Mouse (Mus musculus): Measurements from ENCODE around the gene Twnk.

Gene Twnk

DNA sequence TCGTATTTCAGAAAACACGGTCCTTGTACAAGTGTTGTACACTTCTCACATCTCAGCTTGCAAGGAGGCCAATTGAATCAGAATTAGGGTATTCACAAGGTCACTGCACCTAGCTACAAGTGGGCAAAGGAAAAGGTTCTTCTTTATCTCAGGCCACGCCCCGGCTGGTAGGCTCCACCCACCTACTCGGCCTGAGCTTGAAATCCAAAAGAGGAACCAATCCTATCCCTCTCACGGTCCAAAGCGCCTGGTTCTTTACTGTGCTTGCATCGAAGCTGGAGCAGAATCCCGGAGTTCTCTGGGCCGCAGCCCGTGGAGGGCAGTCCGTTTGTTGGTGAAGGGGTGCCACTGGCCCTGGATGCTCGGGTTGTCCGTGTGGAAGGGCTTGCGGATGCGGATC lies at the start of gene Twnk:
Gene Twnk, plus strand, starts transcription at position 220 of the 400 bp plus-strand sequence.
- peak in 1 of 2 experiments; percentile 33 for DNase-seq

DNA sequence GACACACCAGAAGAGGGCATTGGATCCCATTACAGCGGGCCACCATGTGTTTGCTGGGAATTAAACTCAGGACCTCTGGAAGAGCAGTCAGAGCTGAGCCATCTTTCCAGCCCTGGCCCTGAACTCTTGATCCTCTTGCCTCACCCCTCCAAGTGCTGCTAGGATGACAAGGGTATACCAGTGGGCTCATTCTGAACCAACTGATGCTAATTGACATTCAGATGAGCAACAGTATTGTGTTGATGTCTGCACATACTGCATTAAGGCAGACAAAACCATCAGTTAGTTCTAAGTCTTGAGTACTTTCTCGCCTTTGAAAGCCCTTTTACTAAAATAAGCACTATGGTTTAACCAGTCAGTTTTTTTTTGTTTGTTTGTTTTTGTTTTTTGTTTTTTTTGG lies 45.8 kb upstream of the Twnk start:
- no peak for DNase-seq

DNA sequence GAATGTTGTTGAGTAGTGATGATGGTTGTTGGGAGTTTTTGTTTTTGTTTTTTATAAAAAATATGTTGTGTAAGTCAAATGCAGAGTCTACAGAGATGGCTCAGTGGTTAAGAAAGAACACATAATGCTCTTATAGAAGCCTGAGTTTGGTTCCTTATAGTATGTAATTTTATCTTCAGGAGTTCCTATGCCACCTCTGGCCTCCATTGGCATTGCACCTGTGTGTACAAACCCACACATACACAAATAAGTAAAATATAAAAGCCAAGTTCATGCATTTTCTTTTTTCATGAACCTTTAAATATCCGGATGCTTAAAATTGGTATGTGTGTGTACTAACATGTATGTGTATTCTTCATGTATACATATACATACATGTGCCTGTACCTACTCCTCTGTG lies 39.5 kb upstream of the Twnk start:
- DNase-seq: no peak

DNA sequence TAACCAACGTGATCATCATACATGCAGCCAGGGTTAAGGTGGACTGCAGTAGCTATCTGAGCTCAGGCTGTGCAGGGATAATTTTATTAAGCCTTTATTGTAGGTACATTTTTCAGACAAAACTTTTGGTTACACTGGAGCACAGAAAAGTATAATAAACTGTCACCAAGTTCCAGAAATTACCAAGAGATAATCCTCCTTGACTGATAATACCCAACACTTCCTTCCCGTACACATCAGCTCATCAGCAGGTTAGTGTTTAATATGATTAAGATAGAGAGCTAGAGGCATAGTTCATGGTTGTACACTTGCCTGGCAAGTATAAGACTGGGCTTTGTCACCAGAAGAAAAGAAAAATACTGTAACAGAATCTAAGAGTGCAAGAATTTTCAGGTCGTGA lies 37.1 kb upstream of the Twnk start:
- DNase-seq: no peak

DNA sequence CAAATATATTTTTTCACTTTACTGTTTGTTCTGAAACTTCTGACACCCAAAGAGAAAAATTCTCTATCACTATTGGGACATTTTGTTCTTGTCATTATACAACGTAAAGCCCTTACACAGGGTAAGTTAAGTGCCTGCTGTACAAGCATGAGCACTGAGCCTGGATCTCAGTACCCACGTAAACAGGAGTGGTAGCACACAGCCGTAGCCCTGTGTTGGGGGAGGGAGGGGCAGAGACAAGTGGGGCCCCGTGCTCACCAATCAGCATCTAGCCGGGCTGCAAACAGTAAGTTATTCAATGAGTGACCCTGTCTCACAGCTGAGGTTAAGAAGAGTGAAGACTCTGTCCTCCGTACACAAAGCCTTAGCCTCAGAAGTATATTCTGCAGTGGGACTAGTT lies 28.8 kb upstream of the Twnk start:
- no peak for DNase-seq

DNA sequence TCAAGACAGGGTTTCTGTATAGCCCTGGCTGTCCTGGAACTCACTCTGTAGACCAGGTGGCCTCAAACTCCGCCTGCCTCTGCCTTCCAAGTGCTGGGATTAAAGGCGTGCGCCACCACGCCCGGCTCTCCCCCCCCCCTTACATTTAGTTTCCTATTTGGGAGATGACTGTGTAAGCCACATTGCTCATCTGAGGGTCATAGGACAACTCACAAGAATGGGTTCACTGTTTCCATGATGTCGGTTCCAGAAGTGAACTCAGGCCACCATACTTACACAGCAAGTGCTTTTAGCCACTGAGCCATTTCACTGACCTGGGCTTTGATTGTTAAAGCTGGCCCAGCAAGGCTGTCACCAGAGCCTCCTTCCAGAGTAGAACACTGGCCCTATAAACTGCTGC lies 28.3 kb upstream of the Twnk start:
- no peak for DNase-seq

DNA sequence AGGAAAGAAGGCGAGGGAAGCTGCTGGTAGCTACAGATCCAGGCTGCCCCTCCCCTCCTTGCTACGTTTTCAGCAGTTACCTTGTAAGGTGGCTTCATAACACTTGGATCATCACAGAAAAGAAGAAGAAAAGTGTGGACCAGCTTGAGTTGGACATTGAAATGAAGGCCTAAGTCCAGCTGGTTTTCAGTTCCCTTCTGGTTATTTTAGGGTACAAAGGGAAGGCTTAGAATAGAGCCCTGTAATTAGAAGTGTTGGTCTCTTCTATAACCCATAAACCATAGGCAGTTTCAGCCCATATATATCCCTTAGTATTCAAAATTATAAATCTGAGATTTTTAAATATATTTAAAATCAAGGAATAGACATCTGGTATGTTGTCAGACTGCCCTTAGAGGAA lies 24.7 kb upstream of the Twnk start:
- no peak for DNase-seq

DNA sequence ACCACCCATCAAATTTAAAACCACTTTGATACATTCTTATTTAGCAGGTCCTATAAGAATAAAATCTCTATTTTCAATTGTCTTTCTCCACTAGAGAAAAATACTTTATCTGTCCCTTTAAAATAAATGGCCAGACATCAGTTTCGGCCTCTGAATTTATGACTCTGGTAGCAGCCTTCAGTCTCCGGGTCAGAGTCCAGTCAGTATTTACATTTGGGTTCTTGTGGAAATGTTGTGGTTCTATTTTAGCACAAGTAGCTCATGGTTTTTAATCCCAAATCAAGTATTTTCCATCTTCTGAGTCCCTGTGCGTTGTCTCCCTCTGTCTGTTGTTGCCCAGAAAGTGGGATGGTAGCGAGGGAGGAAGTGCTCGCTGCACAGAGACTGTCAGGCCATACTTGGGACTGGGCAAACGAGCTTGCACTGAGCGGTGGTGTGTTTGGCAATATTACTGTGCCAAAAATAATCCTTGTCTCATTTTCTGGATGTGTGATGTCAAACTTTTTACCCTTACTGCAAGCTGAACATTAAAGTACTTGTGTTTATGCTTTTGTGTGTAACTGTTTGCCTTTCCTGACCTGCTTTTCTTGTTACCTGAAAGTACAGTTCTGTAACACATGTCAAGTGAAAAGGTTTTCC lies 22.9 kb upstream of the Twnk start:
- no peak for DNase-seq

DNA sequence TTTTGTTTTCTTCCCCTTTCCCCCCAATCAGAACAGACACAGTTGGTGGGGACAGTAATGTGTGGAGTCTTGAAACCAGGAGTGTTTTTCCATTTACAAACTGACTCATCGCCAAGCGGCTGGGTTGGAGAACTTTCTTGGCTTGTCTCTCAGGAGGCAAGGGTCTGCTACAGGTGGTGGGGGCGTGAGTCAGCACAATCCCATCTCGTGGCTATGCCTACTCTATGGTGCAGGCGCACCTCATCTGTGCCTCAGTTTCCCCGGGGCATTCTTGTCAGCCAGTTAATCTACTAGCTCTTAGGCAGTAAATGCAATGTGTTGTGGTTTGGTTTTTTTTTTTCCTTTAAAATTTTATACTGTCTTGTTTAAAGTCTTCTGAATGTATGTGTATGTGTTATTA lies 22.1 kb upstream of the Twnk start:
- DNase-seq: no peak

DNA sequence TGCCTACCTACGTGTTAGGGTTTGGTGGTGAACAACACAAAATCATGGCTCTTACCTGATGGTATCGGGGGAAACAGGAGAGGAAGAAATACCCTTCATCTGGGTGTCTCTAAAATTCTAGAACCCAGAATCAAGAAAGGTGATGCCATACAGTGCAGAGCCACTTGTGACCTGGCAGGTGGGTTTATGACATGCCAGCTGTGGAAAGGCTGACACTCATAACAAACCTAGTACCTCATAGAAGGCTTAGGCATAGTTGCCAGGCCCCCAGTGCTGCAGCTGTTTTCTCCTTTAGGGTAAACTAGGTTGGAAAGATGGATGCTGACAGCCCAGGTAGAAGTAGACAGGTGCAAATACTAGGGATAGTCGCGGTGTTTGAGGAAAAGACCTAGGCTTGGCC lies 21.0 kb upstream of the Twnk start:
- no peak for DNase-seq

DNA sequence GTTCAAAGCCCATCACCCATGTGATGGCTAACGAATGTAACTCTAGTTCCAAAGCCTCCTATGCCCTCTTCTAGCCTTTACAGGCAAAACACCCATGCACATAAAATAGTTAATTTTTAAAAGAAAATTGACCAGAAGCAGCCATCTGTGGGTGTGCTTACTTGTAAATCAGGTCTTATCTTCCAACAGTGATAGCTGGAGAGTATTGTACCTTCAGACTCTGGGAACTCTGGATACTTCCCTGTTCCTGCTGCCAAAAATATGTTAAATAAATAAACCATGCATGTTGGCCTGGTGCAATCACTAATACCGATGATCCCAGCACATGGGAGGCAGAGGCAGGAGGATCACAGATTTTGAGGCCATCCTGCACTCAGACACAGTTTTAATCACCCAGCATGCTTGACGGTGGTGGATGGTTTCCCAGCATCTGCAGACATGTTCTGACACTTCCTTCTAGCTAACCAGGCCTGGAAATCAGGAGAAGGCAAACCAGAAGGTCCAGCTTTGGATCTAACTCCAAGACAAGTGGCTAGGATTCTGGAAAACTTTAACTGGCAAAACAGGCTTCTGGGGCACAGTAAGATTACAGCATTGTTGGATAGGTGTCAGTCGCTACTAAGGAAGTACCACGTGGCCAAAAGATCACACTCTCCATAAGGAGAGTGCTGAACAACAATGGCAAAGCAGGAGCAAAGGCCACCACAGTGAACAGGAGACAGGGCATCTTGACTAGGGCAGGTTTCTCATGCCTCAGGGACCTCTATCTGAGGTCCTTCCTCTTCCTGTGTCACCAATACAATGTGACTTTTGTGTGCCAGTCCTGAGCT lies 20.1 kb upstream of the Twnk start:
- no peak for DNase-seq

DNA sequence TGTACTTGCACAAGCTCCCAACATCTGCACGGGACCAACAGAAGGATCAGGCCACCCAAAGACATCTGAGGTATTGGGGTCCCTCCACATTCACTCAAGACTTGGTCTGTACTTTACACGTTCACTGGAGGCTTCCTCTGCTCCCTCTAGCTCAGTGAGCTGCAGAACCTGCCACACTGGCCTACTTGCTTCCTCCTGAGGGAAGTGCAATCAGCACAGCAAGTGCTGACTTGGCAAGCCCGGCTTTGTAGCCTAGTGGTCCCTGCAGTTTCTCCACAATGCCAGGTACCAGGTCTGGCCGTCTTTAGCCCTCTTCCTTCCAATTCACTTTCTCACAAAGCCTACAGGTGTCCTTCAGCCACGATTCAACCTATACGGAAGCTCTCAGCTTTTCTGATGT lies 18.5 kb upstream of the Twnk start:
- DNase-seq: no peak

DNA sequence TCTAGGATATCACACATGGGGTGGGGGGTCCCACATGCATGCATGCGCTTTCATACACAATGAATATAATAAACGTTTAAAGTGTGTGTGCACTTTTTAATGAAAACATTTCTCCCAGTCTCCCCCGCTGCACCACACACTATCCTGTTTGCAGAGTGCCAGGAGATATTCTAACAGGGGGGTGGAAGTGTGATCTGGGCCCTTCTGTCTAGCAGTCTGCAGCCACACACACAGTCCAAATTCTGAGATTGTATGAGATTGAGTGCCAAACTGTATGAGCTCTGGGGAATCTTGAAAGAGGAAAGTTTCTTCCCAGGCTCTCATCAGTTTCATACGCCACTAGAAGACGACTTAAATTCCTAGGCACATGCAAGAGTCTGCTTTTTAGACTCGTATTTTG lies 17.6 kb upstream of the Twnk start:
- no peak for DNase-seq

DNA sequence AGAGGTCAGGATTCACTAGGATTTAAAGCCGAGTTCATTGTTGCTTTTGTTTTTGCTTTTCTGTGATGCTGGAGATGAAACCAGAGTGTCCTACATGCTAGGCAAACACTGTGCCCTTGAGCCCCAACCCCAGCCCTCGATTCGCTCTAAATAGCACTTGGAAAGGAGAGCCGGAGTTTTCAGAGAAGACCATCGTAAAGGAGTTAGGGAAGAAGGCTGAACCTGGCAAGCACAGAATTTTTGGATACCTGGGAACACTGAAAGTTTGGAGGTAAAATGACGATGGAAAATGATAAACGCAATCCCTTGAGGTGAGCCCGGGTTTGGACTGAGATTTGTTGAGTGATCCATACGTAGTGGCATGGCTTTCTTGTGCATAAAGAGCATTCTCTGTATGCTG lies 17.1 kb upstream of the Twnk start:
- no peak for DNase-seq

DNA sequence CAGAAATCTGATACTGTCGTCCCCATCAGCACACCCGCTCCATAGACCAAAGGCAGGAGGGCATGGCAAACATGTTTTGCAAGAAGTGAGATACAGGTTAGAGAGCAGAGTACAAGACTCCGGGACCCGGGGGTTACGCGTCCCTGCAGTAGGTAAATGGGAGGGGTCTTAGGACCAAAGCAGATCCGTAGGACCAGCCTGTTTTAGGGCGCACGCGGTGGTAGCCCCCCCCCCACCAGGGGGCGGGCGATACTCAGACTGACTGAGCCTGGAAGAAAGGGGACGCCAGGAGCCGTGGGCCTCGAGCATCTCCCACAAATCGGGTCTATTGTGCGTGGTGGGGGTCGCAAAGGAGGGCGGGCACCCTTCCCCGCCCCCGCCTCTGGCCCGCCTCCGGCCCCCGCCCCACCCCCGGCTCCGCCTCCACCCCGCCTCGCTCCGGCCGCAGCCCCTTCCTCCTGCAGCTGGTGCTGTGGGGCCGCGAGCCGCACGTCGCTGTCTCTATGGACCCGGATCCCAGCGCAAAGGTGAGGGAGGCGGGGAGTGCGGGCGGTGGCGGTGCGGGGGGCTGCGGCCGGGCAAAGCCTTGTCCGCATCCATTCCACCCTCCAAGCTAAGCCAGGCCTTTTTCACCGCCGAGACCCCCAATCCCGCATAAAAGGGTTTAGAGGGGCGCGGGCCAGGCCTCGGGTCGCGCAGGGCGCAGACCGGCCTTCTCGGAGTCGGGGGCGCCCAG lies 16.5 kb upstream of the Twnk start, which contains the start of gene Sema4g:
Gene Sema4g, plus strand, starts transcription at position 271 of the 736 bp plus-strand sequence.
- peak; percentile 38 to 60 for DNase-seq

DNA sequence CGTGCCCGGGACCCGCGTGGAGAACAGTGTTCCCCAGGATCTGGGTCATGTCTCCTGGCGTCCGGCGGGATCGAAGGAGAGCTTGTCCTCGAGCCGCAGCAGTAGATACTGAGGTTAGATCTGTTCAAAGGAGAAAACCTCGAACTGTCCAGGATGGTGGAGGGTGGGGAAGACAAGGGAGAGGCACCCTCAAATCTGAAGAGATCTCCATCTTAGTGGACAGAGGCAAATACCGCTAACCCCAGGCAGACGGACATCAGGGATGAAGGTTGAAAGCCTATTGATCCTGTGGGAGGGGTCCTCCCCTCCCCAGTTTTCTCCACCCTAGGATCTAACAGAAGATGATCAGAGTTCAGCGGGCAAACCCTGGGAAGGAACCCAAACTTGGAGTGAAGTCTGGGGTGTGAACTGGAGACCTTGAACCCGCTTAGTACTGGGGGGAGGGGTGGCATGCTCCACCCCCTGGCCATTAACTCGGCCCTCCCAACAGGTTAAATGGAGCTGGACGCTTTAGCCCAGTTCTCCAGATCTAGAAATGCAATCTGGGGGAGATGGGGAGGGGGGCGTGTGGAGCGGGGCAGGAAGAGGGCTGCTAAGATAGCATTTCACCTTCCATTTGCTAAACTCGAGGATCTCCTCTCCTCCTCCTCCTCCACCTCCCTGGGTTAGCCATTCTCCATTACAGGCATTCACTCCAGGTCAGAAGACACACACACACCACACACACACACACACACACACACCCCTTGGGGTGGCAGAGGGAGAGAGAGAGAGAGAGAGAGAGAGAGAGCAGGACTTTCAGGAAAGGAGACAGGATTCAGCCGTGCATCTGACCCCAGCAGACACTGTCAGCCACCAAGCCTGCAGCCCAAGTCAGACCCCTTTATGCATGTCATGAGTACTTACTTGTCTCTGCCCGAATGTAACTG lies 15.6 kb upstream of the Twnk start:
- peak; percentile 38 to 49 for DNase-seq

DNA sequence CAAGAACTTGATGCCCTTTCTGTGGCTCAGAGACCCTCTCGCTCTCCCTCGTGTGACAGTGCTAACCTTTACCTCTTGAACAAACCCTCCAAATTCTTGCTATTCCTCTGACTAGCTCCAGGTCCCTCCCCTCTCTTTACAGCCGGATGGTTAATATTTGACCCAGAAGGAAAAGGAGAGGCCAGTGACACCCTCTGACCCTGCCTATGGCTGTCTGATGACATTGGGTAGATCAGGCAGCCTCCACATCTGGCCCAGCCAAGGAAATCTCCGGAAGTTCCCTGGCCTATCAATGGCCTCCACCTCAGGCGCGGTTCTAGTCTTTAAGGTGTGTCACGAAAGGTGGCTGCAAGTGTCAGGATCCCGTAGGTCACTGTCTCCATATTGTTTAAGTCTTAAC lies 14.4 kb upstream of the Twnk start:
- no peak for DNase-seq

DNA sequence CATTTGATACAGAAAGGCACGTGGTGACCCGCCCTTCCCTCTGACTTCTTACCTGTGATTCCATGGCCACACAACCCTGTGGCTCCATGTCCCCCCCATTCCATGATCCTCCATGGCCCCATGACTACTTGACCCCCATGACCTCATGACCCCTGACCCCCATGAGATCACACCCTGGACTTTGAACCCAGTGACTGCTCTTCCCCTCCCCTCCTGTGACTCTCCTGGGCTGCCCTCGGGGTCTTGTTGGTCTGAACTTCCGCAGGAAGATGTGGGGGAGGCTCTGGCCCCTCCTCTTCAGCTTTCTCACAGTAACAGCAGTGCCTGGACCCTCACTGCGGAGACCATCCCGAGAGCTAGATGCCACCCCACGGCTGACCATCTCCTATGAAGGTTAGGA lies 13.2 kb upstream of the Twnk start:
- no peak for DNase-seq

DNA sequence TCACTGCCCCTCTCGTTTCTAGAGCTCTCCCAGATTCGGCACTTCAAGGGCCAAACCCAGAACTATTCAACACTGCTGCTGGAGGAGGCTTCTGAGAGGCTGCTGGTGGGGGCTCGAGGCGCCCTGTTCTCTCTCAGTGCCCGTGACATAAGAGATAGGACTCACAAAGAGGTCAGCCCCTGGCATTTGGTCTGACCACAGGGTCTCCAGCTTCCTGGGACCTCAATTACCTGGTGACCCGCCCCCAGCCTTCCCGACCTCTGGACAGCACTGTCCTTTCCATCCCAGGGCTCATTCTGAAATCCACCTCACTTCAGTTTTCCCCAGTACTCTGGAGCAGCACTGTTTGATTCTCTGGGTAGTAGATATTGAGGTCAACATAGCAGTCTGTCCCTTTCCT lies 12.8 kb upstream of the Twnk start:
- DNase-seq: no peak

DNA sequence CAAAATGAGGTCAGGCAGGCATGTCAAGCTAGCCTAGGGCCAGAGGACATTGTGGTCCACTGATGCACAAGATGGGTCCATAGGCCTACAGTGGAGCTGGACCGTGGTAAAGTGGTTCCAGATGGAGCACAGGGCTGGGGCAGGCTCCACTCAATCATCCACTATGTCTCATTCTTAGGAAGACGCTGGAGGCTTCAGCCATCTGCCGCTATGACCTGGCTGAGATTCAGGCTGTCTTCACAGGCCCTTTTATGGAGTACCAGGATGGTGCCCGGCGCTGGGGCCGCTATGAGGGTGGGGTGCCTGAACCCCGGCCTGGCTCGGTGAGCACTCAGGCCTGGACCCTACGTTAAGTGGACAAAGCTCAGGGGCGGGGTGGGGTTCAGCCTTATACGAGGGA lies 7.7 kb upstream of the Twnk start:
- DNase-seq: peak in 1 of 2 experiments; percentile 28

DNA sequence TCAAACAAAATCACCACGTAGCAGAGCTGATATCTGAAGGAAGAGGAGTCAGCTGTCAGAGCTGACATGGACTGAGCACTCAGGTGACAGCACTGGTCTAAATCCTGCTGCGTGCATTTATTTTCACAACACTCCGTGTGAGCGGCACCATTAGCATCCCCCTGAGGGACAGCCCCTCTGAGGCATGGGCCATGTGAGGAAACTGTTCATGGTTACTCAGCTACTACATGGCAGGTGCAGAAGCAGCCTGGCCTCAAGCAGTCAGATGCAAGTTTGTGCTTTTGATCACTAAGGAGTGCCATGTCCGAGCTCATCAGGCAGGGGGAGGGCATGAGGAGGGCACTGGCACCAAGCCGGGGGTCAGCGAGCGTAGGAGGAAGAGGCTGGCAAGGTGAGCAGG lies 5.8 kb upstream of the Twnk start:
- DNase-seq: no peak

DNA sequence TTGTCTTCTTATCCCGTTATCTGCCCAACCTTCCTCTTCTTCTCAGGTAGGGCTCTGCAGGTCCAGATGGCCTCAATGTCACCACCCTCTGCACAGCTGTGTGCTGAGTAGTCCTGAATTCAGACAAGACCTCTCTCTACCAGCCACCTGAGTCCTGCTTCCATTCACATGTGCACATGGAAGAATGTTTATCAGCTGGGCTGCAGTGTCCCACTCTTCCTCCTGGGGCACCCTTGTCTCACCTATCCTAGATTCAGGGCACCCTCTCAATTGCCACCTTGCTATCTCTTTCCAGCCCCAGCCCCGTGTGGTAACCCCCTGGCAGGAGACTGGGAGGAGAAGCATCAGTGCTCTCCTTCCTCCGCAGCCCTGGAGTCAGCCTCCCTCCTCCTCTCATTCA lies 3.2 kb upstream of the Twnk start:
- no peak for DNase-seq
